Mouse (Mus musculus) neutrophil, adult 83 days (primary cell): ENCODE measurements around the gene Enoph1. TPM values are rescaled to one million over a fixed set of nuclear protein-coding genes. Genes with fewer than 3 reads are reported as not detected.

ENCODE experiments used
- total RNA-seq, 2 experiments: library from RNA; stranded (reverse); gene quantifications; one replicate each; pipeline ENCODE4 v1.2.4; 2023

Gene Enoph1
- 10 to 100 TPM; 12.7 to 13.4 TPM for total RNA-seq

DNA sequence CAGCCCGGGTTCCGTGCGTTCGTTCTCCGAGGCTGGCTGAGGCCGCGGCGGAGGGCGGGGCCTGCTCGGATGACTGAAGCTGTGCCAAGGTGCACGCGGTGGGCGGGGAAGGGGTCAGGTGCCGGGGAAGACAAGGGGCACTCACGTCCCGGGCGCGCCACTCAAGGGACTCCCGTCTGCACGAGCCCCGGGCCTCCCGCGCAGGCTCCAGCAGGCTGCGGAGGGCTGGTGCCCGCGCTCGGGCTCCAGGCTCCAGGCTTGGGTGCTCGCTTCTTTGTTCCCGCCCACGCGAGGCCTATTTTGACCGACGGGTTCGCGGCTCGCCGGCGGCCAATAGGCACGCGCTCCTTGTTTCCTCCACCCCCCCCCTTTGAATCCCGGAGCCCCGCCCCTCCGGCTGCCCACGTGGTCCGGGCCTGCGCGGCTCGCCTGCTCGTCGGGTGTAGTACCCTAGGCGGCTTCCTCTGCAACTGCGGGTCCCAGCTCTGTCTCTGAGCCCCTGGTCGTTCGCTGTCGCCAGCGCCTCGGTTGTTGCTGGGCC is at the start of gene Enoph1, which contains the start of gene Hnrnpdl:
Enoph1 (plus strand) TSS at position 384 of the 541 bp plus-strand sequence.
Hnrnpdl (minus strand) TSS at position 63 of the 541 bp plus-strand sequence.

Other genes with a start within 250 kb of the Enoph1 start
- not detected for gene Vamp9, start 133.7 kb upstream of the Enoph1 start, total RNA-seq
- 100 to 1,000 TPM; 231 to 241 TPM for gene Hnrnpd, start 61.0 kb upstream of the Enoph1 start, total RNA-seq
- 1 to 10 TPM; 1.5 to 3.6 TPM for gene 4930524J08Rik, start 60.9 kb upstream of the Enoph1 start, total RNA-seq
- gene Hnrnpdl, start 321 bp upstream of the Enoph1 start, total RNA-seq: 100 to 1,000 TPM; 164 to 165 TPM
- gene Tmem150c, start 119.8 kb downstream of the Enoph1 start, total RNA-seq: under 1 TPM in 1 of 2 experiments, not detected in 1; 0.13 TPM